Mouse (Mus musculus) embryonic facial prominence, embryonic 14.5 days (tissue): ENCODE measurements around the gene Thoc3. TPM values are rescaled to one million over a fixed set of nuclear protein-coding genes. Genes with fewer than 3 reads are reported as not detected.

ENCODE experiments used
- ATAC-seq: fragments of 200-750 bp; cut with Nextera tagmentation; 2 replicates; pipeline ENCODE4 v1.8.0; 2017; ENCODE audit warnings: low read depth, moderate number of reproducible peaks, moderate TSS enrichment
- DNase-seq: peaks from one replicate; pipeline ENCODE4 v3.0.0-alpha.2; 2015; ENCODE audit warnings: low spot score
- H3K27ac ChIP-seq: fragments of 300-500 bp; sonication (generic); replicated peaks from 2 replicates; pipeline ENCODE4 v1.5.1; 2014; ENCODE audit warnings: low read depth, mild to moderate bottlenecking, low read length, moderate library complexity
- H3K27me3 ChIP-seq: fragments of 300-500 bp; sonication (generic); replicated peaks from 2 replicates; pipeline ENCODE4 v1.6.1; 2014; ENCODE audit warnings: low read length; ENCODE audit not compliant: control insufficient read depth, insufficient read depth
- H3K36me3 ChIP-seq: fragments of 300-500 bp; sonication (generic); 2 replicates; pipeline ENCODE4 v1.6.1; 2014; ENCODE audit warnings: low read length, mixed read lengths; ENCODE audit not compliant: control insufficient read depth, insufficient read depth
- H3K4me1 ChIP-seq: fragments of 300-500 bp; sonication (generic); 2 replicates; pipeline ENCODE4 v1.6.1; 2014; ENCODE audit warnings: antibody characterized with exemption, low read length; ENCODE audit not compliant: control insufficient read depth, insufficient read depth
- H3K4me2 ChIP-seq: fragments of 300-500 bp; sonication (generic); 2 replicates; pipeline ENCODE4 v1.6.1; 2014; ENCODE audit warnings: low read depth, mild to moderate bottlenecking, low read length, moderate library complexity, mixed read lengths
- H3K4me3 ChIP-seq: fragments of 300-500 bp; sonication (generic); 2 replicates; pipeline ENCODE4 v1.5.1; 2014; ENCODE audit warnings: low read depth, mild to moderate bottlenecking, low read length
- H3K9ac ChIP-seq: fragments of 300-500 bp; sonication (generic); 2 replicates; pipeline ENCODE4 v1.6.1; 2014; ENCODE audit warnings: low read depth, mild to moderate bottlenecking, low read length, moderate library complexity, mixed read lengths
- H3K9me3 ChIP-seq: fragments of 300-500 bp; sonication (generic); 2 replicates; pipeline ENCODE4 v1.6.1; 2016; ENCODE audit warnings: low read length; ENCODE audit not compliant: control insufficient read depth
- WGBS: fragments of 180-500 bp; shearing (Covaris S2); extraction: QIAGEN DNeasy Blood & Tissue Kit; methylation state at CpG from one replicate; pipeline ENCODE4 v1.1.7; 2014; 5-methylcytosine and 5-hydroxymethylcytosine counted together
- polyA plus RNA-seq: library from polyadenylated mRNA; unstranded; fragments of >200 nt; fragmentation: Nextera tagmentation; extraction: Ambion mirVana; gene quantifications from 2 replicates; pipeline ENCODE4 v1.2.1, GENCODE M21; 2014

Thoc3 gene
- polyA plus RNA-seq, 1 experiment from 2014 or later = 105 TPM

DNA sequence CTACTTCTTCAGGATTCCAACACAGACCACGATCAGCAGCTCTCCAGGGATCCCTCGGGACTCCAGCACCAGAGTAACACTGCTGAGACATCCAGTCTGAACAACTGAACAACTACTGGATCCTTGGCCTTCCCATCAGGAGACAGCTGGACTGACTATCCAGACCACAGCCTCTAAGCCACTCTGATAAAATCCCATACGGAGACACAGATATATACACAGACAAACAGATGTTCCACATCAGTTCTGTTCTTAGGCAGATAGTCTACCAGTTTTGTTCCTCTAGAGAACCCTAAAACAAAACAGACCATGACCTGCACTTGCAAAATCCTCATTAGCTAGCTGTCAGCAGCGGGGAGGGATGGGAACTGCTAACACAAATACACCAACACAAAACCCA, 9.4 kb downstream of the Thoc3 start:
- no peak overlapping the region for H3K4me2 ChIP-seq
- H3K4me3 ChIP-seq = no peak overlapping the region
- peaks cover 7% of the 10 kb centered on the region; the same call in 1 of the 2 replicates for H3K9me3 ChIP-seq
- peaks cover 91% of the 10 kb centered on the region for H3K36me3 ChIP-seq
- WGBS = 73% methylated on average over 4 of the region's 4 CpGs
- no peak overlapping the region for H3K27ac ChIP-seq
- DNase-seq = no peak
- no peak for ATAC-seq
- no peaks in the 10 kb centered on the region for H3K27me3 ChIP-seq
- H3K4me1 ChIP-seq = no peaks in the 10 kb centered on the region
- H3K9ac ChIP-seq = no peak overlapping the region

- ATAC-seq (no peak), DNase-seq (no peak)
- peaks cover 68% of the 10 kb centered on the region for H3K36me3 ChIP-seq
Observed at GRCm38 (mm10) chr13:54457062-54457461, 11.6 kb downstream of the Thoc3 start.

GRCm38 (mm10) chr13:54447496-54448224, 21.0 kb downstream of the Thoc3 start:
- H3K4me1 ChIP-seq = no peaks in the 10 kb centered on the region
- DNase-seq (peak; percentile 90), ATAC-seq (peak; percentile 76)
- H3K9me3 ChIP-seq = no peaks in the 10 kb centered on the region
- no peaks in the 10 kb centered on the region for H3K27me3 ChIP-seq
- peak overlapping the region; percentile 1; the same call in 1 of the 2 replicates for H3K9ac ChIP-seq
- no peak overlapping the region for H3K4me3 ChIP-seq
- peak overlapping the region; percentile 37 for H3K4me2 ChIP-seq
- H3K36me3 ChIP-seq = no peaks in the 10 kb centered on the region
- 4% methylated on average over 14 of the region's 15 CpGs for WGBS
- H3K27ac ChIP-seq = peak overlapping the region; percentile 1; the same call in 1 of the 2 replicates

More at GRCm38 (mm10) chr13:54457062-54457461, 11.6 kb downstream of the Thoc3 start:
- H3K27ac ChIP-seq = no peak overlapping the region
- no peak overlapping the region for H3K4me3 ChIP-seq
- no peaks in the 10 kb centered on the region for H3K9me3 ChIP-seq
- H3K27me3 ChIP-seq = no peaks in the 10 kb centered on the region
- H3K4me1 ChIP-seq = no peaks in the 10 kb centered on the region
- WGBS = 86% methylated on average over 2 of the region's 2 CpGs
- H3K9ac ChIP-seq = no peak overlapping the region
- H3K4me2 ChIP-seq = no peak overlapping the region

GRCm38 (mm10) chr13:54446686-54447495, 21.8 kb downstream of the Thoc3 start:
- peak; percentile 86 for DNase-seq
- no peaks in the 10 kb centered on the region for H3K27me3 ChIP-seq
- H3K4me1 ChIP-seq = no peaks in the 10 kb centered on the region
- no peaks in the 10 kb centered on the region for H3K36me3 ChIP-seq
- ATAC-seq = peak; percentile 73
- 0 out of 2 replicates have a peak overlapping the region, but pooled peaks have one; percentile 1 for H3K27ac ChIP-seq
- H3K9me3 ChIP-seq = no peaks in the 10 kb centered on the region
- H3K4me3 ChIP-seq = no peak overlapping the region
- 16% methylated on average over 19 of the region's 19 CpGs for WGBS
- no peak overlapping the region for H3K9ac ChIP-seq
- peak overlapping the region; percentile 37 for H3K4me2 ChIP-seq

- DNase-seq (no peak), ATAC-seq (no peak)
- no peak overlapping the region for H3K9ac ChIP-seq
- H3K27ac ChIP-seq = no peak overlapping the region
- H3K9me3 ChIP-seq = no peaks in the 10 kb centered on the region
- no peaks in the 10 kb centered on the region for H3K27me3 ChIP-seq
- H3K36me3 ChIP-seq = no peaks in the 10 kb centered on the region
- H3K4me1 ChIP-seq = no peaks in the 10 kb centered on the region
- no peak overlapping the region for H3K4me3 ChIP-seq
- 65% methylated on average over 3 of the region's 3 CpGs for WGBS
- no peak overlapping the region for H3K4me2 ChIP-seq
Observed at GRCm38 (mm10) chr13:54443693-54444092, 25.0 kb downstream of the Thoc3 start.

DNA sequence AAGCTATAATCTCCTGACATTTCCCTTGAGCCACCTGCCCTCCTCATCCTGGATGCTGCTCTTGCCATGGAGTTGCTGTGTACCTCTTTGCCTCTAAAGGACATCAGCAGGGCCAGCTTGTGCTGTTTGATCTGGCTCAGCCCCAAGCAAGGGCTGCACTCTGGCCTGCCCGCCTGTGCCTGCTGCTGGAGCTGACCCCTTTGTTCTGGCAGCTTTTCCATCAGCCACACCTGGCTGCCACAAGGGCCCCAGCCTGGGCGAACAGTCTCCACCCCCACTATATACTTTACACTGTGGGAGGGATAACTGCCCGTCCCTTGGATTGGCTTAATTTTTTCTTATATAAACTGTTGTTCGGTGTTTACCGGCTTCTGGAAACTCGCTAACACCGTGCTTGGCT, 28.7 kb downstream of the Thoc3 start:
- H3K27me3 ChIP-seq = no peaks in the 10 kb centered on the region
- WGBS = 60% methylated on average over 7 of the region's 7 CpGs
- DNase-seq (no peak), ATAC-seq (no peak)
- no peak overlapping the region for H3K4me2 ChIP-seq
- H3K4me3 ChIP-seq = no peak overlapping the region
- H3K9ac ChIP-seq = no peak overlapping the region
- no peak overlapping the region for H3K27ac ChIP-seq
- peaks cover 3% of the 10 kb centered on the region; the same call in 1 of the 2 replicates for H3K4me1 ChIP-seq
- H3K36me3 ChIP-seq = no peaks in the 10 kb centered on the region
- no peaks in the 10 kb centered on the region for H3K9me3 ChIP-seq

GRCm38 (mm10) chr13:54438814-54439213, 29.8 kb downstream of the Thoc3 start:
- no peaks in the 10 kb centered on the region for H3K27me3 ChIP-seq
- no peak overlapping the region for H3K27ac ChIP-seq
- no peak overlapping the region for H3K4me3 ChIP-seq
- no peak for ATAC-seq
- 57% methylated on average over 3 of the region's 3 CpGs for WGBS
- no peaks in the 10 kb centered on the region for H3K36me3 ChIP-seq
- no peaks in the 10 kb centered on the region for H3K9me3 ChIP-seq
- no peak overlapping the region for H3K9ac ChIP-seq
- H3K4me2 ChIP-seq = no peak overlapping the region
- H3K4me1 ChIP-seq = peaks cover 3% of the 10 kb centered on the region; the same call in 1 of the 2 replicates
- DNase-seq = no peak

DNA sequence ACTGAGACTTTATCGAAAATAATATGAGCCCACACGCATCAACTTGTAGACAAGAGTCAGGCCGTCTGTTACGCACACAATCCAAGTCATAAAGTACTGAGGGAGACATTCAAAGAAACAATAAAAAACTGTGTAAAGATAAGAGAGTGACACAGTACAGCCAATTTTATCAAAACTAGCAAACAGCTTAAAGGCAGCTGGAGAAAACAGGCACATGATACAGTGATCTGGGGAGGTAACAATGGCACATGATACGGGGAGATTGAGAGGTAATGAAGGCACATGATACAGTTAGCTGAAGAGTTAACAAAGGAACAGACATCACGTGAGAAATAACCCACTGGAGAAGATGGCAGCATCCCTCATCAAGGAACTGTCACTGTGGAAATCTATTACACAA, 31.6 kb downstream of the Thoc3 start:
- H3K27ac ChIP-seq = no peak overlapping the region
- H3K4me3 ChIP-seq = no peak overlapping the region
- no peak overlapping the region for H3K4me2 ChIP-seq
- no peak for ATAC-seq
- H3K27me3 ChIP-seq = no peaks in the 10 kb centered on the region
- H3K4me1 ChIP-seq = peaks cover 3% of the 10 kb centered on the region; the same call in 1 of the 2 replicates
- WGBS = 80% methylated on average over 6 of the region's 6 CpGs
- H3K9me3 ChIP-seq = no peaks in the 10 kb centered on the region
- no peak overlapping the region for H3K9ac ChIP-seq
- DNase-seq = no peak
- no peaks in the 10 kb centered on the region for H3K36me3 ChIP-seq
